Mouse (Mus musculus): ENCODE data around the gene Gm21915.

The Gm21915 gene

DNA sequence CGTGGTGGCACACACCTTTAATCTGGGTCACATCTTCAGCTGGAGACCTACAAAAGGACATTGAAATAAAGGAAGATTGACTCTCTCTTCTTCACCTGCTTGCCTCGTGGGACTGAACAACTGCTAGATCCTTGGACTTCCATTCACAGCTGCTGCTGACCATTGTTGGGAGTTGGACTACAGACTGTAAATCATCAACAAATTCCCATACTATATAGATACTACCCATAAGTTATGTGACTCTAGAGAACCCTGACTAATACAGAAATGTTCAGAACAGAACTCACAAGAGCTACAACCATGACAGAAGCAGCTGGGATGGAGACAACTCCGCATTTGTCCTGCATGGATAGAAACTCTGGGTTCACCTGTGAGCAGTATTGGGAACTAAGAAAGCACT lies at the start of gene Gm21915:
TSS of gene Gm21915 (plus strand) at position 301 of the 400 bp plus-strand sequence.
- DNase-seq (ENCODE audit: inconsistent age in 2 of 2, low spot score in 1 of 2): no peak

- DNase-seq (ENCODE audit: inconsistent age in 2 of 2, low spot score in 1 of 2): no peak
Observed at GRCm38 (mm10) chr9:40622265-40622664, 48.1 kb upstream of the Gm21915 start.

DNA sequence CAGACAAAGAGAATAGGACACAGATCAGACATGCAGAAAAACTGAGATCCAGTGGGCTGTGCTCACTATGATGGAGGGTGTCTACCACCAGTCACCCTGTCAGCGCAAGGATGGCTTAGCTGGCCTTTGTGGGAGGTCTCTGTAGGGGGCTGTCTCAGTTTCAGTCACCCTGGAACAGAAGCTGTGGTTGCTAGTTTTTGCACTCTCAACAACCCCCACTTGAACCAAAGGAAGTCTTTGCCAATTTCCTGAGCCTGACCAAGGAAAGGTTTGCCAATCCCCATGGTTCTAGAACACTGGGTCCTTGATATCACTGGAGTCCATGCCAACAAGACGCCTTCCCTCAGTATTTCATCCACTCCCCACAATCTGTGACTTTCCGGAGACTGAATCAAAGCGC lies 47.6 kb upstream of the Gm21915 start:
- no peak for DNase-seq (ENCODE audit: inconsistent age in 2 of 2, low spot score in 1 of 2)

GRCm38 (mm10) chr9:40625341-40625740 lies 45.1 kb upstream of the Gm21915 start:
- DNase-seq (ENCODE audit: inconsistent age in 2 of 2, low spot score in 1 of 2): no peak

GRCm38 (mm10) chr9:40626566-40626965 lies 43.8 kb upstream of the Gm21915 start:
- DNase-seq (ENCODE audit: inconsistent age in 2 of 2, low spot score in 1 of 2): no peak

DNA sequence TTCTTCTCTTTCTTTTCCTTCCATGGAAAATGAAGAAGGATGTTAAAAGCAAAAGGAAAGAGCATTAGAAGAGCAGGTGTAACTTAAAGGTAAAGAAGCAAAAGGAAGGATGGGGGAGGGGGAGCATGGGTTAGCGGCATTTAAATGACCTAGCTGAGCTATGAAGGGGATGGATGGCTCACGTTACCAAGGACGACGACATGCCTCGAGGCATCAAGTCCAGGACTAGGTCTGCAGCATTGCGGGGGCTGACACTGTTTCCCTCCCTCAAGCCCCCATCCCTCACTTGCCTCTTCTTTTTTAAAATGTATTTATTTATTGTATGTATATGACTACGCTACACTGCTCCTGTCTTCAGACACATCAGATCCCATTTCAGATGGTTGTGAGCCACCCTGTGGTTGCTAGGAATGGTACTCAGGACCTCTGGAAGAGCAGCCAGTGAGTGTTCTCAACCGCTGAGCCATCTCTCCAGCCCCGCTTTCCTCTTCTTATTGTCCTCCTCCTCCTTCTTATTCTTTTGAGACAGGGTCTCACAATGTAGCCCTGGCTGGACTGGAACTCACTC lies 43.2 kb upstream of the Gm21915 start:
- no peak for DNase-seq (ENCODE audit: inconsistent age in 2 of 2, low spot score in 1 of 2)

GRCm38 (mm10) chr9:40628130-40629069 lies 42.0 kb upstream of the Gm21915 start:
- DNase-seq (ENCODE audit: inconsistent age in 2 of 2, low spot score in 1 of 2): peak; percentile 62 to 89

GRCm38 (mm10) chr9:40629441-40629840 lies 41.0 kb upstream of the Gm21915 start:
- no peak for DNase-seq (ENCODE audit: inconsistent age in 2 of 2, low spot score in 1 of 2)

GRCm38 (mm10) chr9:40631101-40631500 lies 39.3 kb upstream of the Gm21915 start:
- peak in 1 of 2 experiments; percentile 40 for DNase-seq (ENCODE audit: inconsistent age in 2 of 2, low spot score in 1 of 2)

DNA sequence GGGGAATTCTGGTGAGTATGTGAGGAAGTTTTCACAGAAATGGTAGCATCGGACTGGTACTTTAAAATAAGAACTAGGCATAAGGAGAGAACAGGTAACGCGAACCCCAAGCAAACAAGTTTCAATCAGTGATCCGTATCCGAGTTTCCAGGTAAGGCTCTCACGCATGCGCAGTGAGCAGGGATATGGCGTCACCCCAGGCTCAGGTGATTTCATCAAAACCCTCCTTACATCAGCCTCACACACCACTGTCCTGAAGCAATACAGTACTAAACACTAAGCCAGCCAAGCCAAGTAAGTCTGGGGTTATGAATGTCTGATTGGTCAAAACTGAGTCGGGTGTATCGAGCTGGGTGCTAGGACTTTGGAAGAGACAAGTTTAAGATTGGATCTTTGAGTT lies 38.9 kb upstream of the Gm21915 start:
- DNase-seq (ENCODE audit: inconsistent age in 2 of 2, low spot score in 1 of 2): no peak

- DNase-seq (ENCODE audit: inconsistent age in 2 of 2, low spot score in 1 of 2): peak; percentile 52 to 86
Observed at GRCm38 (mm10) chr9:40636054-40636453, 34.4 kb upstream of the Gm21915 start.

GRCm38 (mm10) chr9:40637705-40638393 lies 32.6 kb upstream of the Gm21915 start:
- DNase-seq (ENCODE audit: inconsistent age in 2 of 2, low spot score in 1 of 2): no peak

- DNase-seq (ENCODE audit: inconsistent age in 2 of 2, low spot score in 1 of 2): peak; percentile 50 to 81
Observed at GRCm38 (mm10) chr9:40638394-40639049, 31.9 kb upstream of the Gm21915 start.

DNA sequence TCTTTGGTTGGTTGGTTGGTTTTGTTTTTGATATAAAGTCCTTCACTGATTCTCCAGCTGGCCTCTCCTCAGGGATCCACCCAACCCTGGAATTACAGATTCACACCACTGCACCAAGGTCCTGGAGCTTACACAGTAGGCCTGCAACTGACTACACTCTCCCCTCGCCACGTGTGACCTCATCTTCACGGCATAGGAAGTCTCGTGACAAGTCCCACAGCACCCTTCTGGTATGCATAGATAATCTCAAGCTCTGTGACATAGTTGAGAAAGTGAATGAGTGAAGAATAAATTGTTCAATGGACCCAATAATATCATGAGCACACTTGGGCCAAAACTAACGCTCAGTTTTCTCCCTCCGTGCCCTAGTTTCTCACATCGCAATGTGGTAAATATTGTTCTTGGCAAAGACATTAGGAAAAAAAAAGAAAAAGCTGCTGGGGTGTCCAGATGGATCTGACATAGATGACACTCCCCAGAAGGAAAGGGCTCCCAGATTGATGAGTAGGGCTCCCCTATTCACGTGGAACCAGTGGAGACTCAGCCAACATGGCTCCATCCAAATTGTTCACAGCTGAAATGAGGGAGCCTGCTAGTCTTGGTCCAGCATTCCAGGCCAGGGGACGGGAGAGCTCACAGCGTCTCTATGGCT lies 30.8 kb upstream of the Gm21915 start:
- no peak for DNase-seq (ENCODE audit: inconsistent age in 2 of 2, low spot score in 1 of 2)

DNA sequence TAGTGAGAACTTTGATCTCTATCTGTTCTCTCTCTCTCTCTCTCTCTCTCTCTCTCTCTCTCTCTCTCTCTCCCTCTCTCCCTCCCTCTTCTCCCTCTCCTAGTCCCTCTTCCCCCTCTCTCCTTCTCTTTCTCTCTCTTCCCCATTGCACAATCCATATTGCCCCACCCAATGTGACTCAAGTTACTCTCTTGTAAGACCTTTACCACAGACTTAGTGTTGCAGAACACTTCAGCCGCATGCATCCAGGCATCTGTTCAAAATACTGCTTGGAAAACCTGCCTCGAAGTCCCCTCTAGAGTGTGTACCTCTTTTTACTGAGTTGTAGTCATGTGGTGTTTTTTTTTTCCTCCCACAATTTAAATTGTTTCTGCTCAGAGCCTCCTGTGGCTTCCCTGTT lies 29.1 kb upstream of the Gm21915 start:
- no peak for DNase-seq (ENCODE audit: inconsistent age in 2 of 2, low spot score in 1 of 2)

DNA sequence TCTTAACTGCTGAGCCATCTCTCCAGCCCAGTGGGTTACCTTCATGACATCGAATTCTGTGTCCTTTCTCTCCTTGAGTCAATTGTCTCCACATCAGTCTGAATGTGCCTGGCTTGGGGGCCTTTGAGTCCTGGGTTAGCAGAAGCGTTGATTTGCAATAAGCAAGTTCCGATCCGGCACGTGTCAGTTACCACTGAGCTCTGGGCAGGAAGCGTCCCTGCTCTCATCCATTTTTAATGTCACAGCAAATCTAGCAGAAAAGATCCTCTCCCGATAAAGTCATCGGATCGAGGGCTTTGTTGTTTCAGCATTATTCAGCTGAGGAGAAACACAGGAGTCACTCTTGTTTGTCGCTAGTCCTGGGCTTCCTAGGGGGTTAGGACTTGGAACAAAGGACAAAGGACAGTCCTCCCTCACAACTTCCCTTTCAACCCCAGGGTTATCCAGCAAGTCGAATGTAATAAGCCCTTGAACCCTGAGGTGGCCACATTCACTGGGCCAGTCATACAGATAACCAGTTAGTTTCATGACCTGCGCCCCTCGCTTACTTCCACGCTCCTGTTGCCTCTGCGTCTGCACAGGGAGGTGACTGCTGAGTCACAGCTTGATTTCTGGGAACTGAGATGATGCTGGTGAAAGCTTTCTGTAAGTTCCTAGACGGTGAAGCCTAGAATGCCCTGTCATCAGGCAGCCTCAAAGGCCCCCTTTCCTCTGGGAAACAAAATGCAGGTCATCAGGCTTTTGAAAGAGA lies 27.8 kb upstream of the Gm21915 start:
- peak in 1 of 2 experiments; percentile 65 for DNase-seq (ENCODE audit: inconsistent age in 2 of 2, low spot score in 1 of 2)

- DNase-seq (ENCODE audit: inconsistent age in 2 of 2, low spot score in 1 of 2): peak in 1 of 2 experiments; percentile 63
Observed at GRCm38 (mm10) chr9:40649444-40649843, 21.0 kb upstream of the Gm21915 start.

GRCm38 (mm10) chr9:40649983-40650382 lies 20.4 kb upstream of the Gm21915 start:
- no peak for DNase-seq (ENCODE audit: inconsistent age in 2 of 2, low spot score in 1 of 2)

DNA sequence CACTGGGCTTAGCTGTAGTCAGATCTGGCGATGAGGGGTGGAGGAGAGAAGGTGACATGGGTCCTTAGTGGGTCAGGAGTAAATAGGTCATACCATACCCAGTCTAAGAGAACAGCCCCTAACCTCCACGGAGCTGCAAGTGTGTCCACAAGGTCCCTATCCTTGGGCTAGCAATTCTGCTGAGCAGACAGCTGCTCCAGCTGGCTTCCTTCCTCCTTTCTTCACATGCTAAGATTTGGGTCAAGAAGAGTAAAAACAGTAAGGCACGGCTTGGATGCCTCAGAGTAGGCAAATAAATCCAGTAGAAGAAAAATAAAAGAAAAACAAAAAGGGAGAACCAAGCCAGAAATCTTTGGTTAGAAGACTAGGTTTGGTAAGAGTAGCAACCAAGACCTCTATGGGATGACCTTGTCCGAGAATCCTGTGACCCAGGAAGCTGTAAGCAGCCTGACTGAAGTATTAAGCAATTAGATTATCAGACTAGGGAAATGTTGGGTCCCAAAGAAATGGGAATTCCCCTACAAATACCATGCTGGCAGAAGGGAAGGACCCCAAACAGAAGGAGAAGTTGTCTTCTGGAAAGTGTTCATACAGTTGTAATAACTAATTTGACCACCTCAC lies 19.1 kb upstream of the Gm21915 start:
- no peak for DNase-seq (ENCODE audit: inconsistent age in 2 of 2, low spot score in 1 of 2)

DNA sequence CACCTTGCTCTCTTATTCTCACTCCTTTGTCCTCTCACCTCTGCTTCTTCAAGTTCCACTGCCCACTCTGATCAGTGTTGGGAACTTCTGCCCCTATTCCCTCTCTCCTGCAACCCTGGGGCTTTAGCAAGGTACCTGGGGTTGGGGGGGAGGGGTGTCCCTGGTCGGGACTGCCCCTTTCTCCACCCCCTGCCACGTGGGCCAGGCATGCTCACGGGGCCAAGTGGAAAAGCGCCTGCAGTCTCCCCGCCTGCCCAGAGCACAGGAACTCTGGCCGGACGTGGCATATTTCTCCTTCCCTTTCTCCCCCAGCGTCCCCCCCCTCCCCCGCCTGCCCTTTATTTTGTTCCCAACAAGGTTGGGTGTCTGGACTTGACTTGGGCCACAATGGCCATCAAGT lies 17.7 kb upstream of the Gm21915 start:
- no peak for DNase-seq (ENCODE audit: inconsistent age in 2 of 2, low spot score in 1 of 2)
